Mouse (Mus musculus) myocyte (in vitro differentiated cells): ENCODE measurements at regions not wholly inside any gene's neighbourhood (a gene's known extent, or its start where the extent isn't known, plus 50 kb on each side); places are given as distances from the start of the nearest gene placed in this dataset.

Experiments
- CEBPB ChIP-seq: IDR thresholded peaks from 2 replicates; pipeline ENCODE4 v1.6.1; 2011; ENCODE audit warnings: mild to moderate bottlenecking, moderate library complexity; ENCODE audit not compliant: poor library complexity, insufficient read depth, severe bottlenecking
- MAX ChIP-seq: IDR thresholded peaks from one replicate; pipeline ENCODE4 v1.6.1; 2011; ENCODE audit warnings: low read depth, mild to moderate bottlenecking, control low read depth
- POLR2A ChIP-seq: IDR thresholded peaks from one replicate; pipeline ENCODE4 v1.6.1; 2011; ENCODE audit warnings: low read depth, mild to moderate bottlenecking, control low read depth, moderate library complexity; ENCODE audit not compliant: insufficient read length
- POLR2AphosphoS2 ChIP-seq: IDR thresholded peaks from one replicate; pipeline ENCODE4 v1.6.1; 2011; ENCODE audit warnings: low read depth, control low read depth; ENCODE audit not compliant: insufficient read length

DNA sequence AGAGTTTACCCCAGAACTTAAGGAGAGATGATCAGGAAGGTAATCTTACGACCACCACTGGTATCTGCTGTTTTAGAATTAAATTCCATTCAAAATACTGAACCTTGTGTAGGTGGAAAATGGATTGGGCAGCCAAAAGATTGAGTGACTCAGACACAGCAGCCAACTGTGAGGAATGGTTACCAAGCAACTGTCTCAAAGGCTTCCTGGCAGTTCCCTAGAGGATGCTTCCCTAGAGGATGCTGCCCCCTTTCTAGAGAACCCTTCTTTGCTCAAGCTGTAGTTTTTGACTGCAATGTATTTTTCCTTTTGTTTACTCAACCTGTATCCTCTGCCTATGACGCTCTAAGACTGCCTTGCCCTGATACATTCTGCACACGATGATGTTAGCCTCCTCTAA is 463.7 kb upstream of the Depdc1a start:
- no peak for TF ChIP-seq MAX
- TF ChIP-seq POLR2A: no peak
- no peak for TF ChIP-seq CEBPB
- no peak for TF ChIP-seq POLR2AphosphoS2
